Mouse (Mus musculus) MEL (cell line): ENCODE measurements around the gene Zfp970. TPM values are rescaled to one million over a fixed set of nuclear protein-coding genes. Genes with fewer than 3 reads are reported as not detected.
"Not testable (repeated sequence)": the region's sequence is repeated elsewhere in the genome, so short reads cannot be mapped to it uniquely, and the experiment has no call there.

Source experiments
- DNase-seq: peaks from one replicate; pipeline ENCODE4 v3.0.0; 2011; ENCODE audit warnings: low read depth, low spot score
- H3K27ac ChIP-seq: 2 replicates; pipeline ENCODE4 v1.5.1; 2012; ENCODE audit warnings: low read depth, mild to moderate bottlenecking, control low read depth, low read length, moderate library complexity; ENCODE audit not compliant: control insufficient read depth
- H3K27me3 ChIP-seq, 2 experiments: fragments of 150-350 bp in 1 of 2; sonication (generic) in 1 of 2; 2 replicates each; pipeline ENCODE4 v1.6.1; 2012; ENCODE audit warnings: low read length in 2 of 2, mild to moderate bottlenecking in 2 of 2, improper control_type of control experiment in 1 of 2, moderate library complexity in 1 of 2; ENCODE audit not compliant: insufficient read depth in 2 of 2, control insufficient read depth in 1 of 2
- H3K36me3 ChIP-seq, 2 experiments: 2 replicates each; pipeline ENCODE4 v1.6.1; 2012 to 2014; ENCODE audit warnings: low read length in 2 of 2, improper control_type of control experiment in 1 of 2, inconsistent platforms in 1 of 2, mild to moderate bottlenecking in 1 of 2; ENCODE audit not compliant: insufficient read depth in 2 of 2, control insufficient read depth in 1 of 2
- H3K4me1 ChIP-seq, 2 experiments: fragments of 150-350 bp in 1 of 2; sonication (generic) in 1 of 2; 2 replicates each; pipeline ENCODE4 v1.6.1; 2012; ENCODE audit warnings: low read length in 2 of 2, improper control_type of control experiment in 1 of 2, mild to moderate bottlenecking in 1 of 2; ENCODE audit not compliant: insufficient read depth in 2 of 2, control insufficient read depth in 1 of 2
- H3K4me3 ChIP-seq, 2 experiments: fragments of 150-350 bp in 1 of 2; sonication (generic) in 1 of 2; 2 replicates each; pipeline ENCODE4 v1.5.1; 2012; ENCODE audit warnings: low read depth in 2 of 2, low read length in 2 of 2, mild to moderate bottlenecking in 2 of 2, moderate library complexity in 2 of 2, control low read depth in 1 of 2, improper control_type of control experiment in 1 of 2; ENCODE audit not compliant: control insufficient read depth in 1 of 2, insufficient read depth in 1 of 2
- H3K79me2 ChIP-seq: 2 replicates; pipeline ENCODE4 v1.6.1; 2012; ENCODE audit warnings: mild to moderate bottlenecking, low read length, moderate library complexity; ENCODE audit not compliant: control insufficient read depth, poor library complexity, insufficient read depth
- H3K9ac ChIP-seq: 2 replicates; pipeline ENCODE4 v1.6.1; 2012; ENCODE audit warnings: low read depth, mild to moderate bottlenecking, control low read depth, low read length, moderate library complexity; ENCODE audit not compliant: control insufficient read depth, poor library complexity, severe bottlenecking
- H3K9me3 ChIP-seq: fragments of 150-350 bp; sonication (generic); replicated peaks from 2 replicates; pipeline ENCODE4 v1.6.1; 2012; ENCODE audit warnings: mild to moderate bottlenecking, low read length, improper control_type of control experiment, moderate library complexity; ENCODE audit not compliant: insufficient read depth
- polyA plus RNA-seq, 2 experiments: library from polyadenylated mRNA; stranded (reverse) in 1 of 2; unstranded in 1 of 2; fragments of >175 nt in 1 of 2; fragments of >200 nt in 1 of 2; gene quantifications; 2 replicates each; pipeline versions ENCODE4 v1.2.1 to v1.2.4; 2012; ENCODE audit warnings: low replicate concordance in 2 of 2, low read depth in 1 of 2; ENCODE audit not compliant: insufficient read length in 2 of 2, insufficient read depth in 1 of 2, missing spikeins in 1 of 2
- total RNA-seq: library from RNA; depleted of rRNA; stranded (reverse); fragments of 300-350 nt; gene quantifications from 2 replicates; pipeline ENCODE4 v1.2.3, GENCODE M21; 2012

Zfp970 gene
- total and polyA plus RNA-seq, 3 experiments, result 15.3 to 1,806 (median 28.7) TPM

- H3K79me2 ChIP-seq, H3K36me3 ChIP-seq, H3K9me3 ChIP-seq, H3K4me3 ChIP-seq, H3K9ac ChIP-seq, DNase-seq, H3K27me3 ChIP-seq, H3K27ac ChIP-seq, H3K4me1 ChIP-seq: not testable (repeated sequence)
Measured at GRCm38 (mm10) chr2:177505211-177505719, 40.7 kb downstream of the Zfp970 start.

- not testable (repeated sequence) for H3K9me3 ChIP-seq, H3K4me1 ChIP-seq, H3K79me2 ChIP-seq, H3K9ac ChIP-seq, H3K27ac ChIP-seq, H3K4me3 ChIP-seq, H3K27me3 ChIP-seq, DNase-seq, H3K36me3 ChIP-seq
Measured at GRCm38 (mm10) chr2:177511381-177511780, 46.8 kb downstream of the Zfp970 start.

GRCm38 (mm10) chr2:177511972-177512371, 47.4 kb downstream of the Zfp970 start:
- DNase-seq, H3K36me3 ChIP-seq, H3K27me3 ChIP-seq, H3K9ac ChIP-seq, H3K79me2 ChIP-seq, H3K4me3 ChIP-seq, H3K4me1 ChIP-seq, H3K27ac ChIP-seq, H3K9me3 ChIP-seq: not testable (repeated sequence)

GRCm38 (mm10) chr2:177513991-177514479, 49.5 kb downstream of the Zfp970 start:
- H3K79me2 ChIP-seq, H3K9me3 ChIP-seq, H3K27ac ChIP-seq, H3K36me3 ChIP-seq, H3K9ac ChIP-seq, DNase-seq, H3K4me3 ChIP-seq, H3K4me1 ChIP-seq, H3K27me3 ChIP-seq: not testable (repeated sequence)

- H3K27me3 ChIP-seq, H3K27ac ChIP-seq, H3K4me1 ChIP-seq, H3K9me3 ChIP-seq, H3K36me3 ChIP-seq, H3K9ac ChIP-seq, DNase-seq, H3K79me2 ChIP-seq, H3K4me3 ChIP-seq: not testable (repeated sequence)
Measured at GRCm38 (mm10) chr2:177517746-177518145, 53.2 kb downstream of the Zfp970 start.

GRCm38 (mm10) chr2:177518354-177518753, 53.8 kb downstream of the Zfp970 start:
- H3K79me2 ChIP-seq, H3K9ac ChIP-seq, H3K4me3 ChIP-seq, H3K4me1 ChIP-seq, H3K27ac ChIP-seq, H3K9me3 ChIP-seq, H3K36me3 ChIP-seq, H3K27me3 ChIP-seq, DNase-seq: not testable (repeated sequence)

- H3K4me1 ChIP-seq, H3K9ac ChIP-seq, H3K27me3 ChIP-seq, H3K79me2 ChIP-seq, DNase-seq, H3K36me3 ChIP-seq, H3K4me3 ChIP-seq, H3K27ac ChIP-seq, H3K9me3 ChIP-seq: not testable (repeated sequence)
Measured at GRCm38 (mm10) chr2:177518960-177519359, 54.4 kb downstream of the Zfp970 start.
